Mouse (Mus musculus): ENCODE measurements around the gene Dffa.

Dffa gene

DNA sequence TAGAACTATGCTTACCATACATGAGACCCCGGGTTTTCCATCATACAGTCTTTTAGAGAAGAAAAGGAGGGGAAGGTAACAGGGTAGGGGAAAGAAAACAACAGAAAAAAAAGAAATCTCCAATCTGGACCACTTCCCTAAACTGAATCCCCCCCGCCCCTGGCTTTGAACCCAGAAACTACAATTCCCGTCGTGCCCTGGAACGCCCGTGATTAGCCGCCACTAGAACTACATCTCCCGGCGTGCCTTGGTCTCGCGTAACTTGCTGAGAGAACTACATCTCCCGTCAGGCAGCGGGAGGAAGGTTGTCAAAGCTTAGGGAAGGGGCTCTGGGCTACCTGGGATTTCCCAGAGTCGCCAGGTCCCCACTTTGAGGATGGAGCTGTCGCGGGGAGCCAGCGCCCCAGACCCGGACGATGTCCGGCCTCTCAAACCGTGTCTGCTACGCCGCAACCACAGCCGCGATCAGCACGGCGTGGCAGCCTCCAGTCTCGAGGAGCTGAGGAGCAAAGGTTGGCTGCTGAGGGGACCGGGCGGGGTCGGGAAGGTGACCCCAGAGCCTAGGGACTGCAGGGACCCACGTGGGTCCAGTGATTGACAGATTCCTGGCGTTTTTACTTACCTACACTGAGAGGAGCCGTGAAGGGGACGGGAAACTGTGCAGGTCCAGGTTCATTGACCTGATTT, at the start of gene Dffa:
Gene Dffa (plus strand): TSS at position 272 of the 687 bp plus-strand sequence.
- peak; percentile 71 to 94 for DNase-seq (ENCODE audit: low spot score in 2 of 2)

DNA sequence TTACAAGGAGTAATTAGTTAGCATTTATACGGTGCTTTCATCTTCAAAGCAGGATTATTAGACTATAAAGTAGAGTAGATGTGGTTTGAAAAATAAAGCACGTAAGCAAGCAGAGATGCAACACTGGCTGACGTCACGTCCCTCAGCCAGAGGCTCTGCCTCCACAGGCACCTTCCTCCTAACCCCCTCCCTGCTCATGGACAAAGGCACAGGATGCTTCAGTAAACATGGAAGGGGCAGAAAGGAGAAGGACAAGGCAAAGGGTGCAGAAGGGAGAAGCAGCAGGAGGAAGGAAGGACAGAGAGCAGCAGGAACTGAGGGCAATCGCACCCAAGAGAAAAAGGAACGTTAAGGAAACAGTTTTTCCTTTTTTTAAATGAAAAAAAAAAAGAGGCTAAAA, 48.1 kb upstream of the Dffa start:
- no peak for DNase-seq (ENCODE audit: low spot score in 2 of 2)

DNA sequence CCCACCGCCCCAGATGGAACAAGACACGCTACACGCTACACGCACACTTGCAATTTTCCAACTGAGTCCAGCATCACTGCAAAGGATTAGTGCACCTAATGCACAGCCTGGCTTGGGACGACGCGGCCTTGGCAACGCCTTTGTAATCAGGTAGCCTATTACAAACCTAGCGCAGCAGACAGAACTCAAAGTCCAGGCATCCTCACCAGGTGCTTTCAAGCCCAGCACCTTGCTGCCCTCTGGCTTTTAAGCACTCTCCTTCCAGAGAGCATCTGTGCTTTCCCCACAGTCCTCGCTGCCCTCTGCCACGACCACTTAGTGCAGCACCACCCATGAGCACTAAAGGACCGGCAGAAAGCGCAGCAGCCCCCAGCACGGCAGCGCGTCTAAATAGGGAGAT, 47.0 kb upstream of the Dffa start:
- DNase-seq (ENCODE audit: low spot score in 2 of 2), result no peak

DNA sequence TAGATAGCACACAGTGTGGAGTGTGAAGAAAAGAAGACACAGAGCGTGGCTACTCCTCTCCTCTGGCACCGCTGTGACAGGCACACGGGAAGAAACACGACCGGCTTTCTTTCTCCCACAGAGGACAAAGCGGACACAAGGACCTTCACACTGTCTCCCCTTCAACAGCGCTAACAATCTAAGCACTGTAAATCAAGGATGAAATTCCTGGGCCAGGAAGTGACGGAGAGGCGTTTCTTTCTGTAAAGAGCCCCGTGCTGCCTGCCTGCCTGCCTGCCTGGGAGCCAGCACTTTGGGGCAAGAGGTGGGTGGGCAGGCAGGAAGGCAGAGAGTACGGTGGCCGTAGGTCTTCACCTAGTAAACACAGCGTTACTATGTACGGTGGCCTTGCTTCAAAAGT, 46.5 kb upstream of the Dffa start:
- DNase-seq (ENCODE audit: low spot score in 2 of 2), result no peak

DNA sequence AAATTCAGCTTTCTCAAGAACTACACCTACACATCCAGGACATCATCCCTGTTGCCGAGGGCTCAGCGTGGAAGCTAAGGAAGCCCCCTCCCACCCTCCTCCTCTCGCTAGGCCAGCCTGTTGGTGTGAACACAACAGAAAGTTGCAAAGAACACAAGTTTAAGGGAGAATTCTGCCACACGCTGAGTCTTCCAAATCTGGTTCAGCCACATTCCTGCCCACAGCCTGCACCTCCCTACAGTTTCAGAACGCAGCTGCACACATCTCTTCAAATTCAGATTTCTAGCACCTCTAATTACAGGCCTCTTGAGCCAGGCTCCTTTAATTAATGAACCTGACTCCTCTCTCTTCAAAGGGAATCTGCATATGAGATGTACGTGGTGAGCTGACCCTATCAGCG, 45.6 kb upstream of the Dffa start:
- no peak for DNase-seq (ENCODE audit: low spot score in 2 of 2)

DNA sequence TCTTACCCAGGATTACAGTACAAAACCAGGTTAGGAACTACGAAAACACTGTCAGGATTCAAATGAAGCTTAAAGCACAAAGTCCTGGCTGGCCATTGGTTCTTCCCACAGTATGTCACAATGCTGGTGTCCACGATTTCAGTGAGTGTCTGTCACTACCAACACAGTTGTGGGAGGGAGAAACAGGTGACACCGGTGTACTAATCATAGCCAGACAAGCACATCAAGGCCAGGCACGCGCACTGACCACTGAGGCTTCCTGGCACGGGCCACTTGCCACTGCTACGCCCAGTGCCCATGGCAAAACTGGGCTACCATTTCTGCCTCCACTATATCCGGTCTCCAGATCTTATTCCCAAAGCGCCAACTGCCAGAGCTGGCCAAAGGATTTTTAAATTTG, 44.2 kb upstream of the Dffa start:
- no peak for DNase-seq (ENCODE audit: low spot score in 2 of 2)

DNA sequence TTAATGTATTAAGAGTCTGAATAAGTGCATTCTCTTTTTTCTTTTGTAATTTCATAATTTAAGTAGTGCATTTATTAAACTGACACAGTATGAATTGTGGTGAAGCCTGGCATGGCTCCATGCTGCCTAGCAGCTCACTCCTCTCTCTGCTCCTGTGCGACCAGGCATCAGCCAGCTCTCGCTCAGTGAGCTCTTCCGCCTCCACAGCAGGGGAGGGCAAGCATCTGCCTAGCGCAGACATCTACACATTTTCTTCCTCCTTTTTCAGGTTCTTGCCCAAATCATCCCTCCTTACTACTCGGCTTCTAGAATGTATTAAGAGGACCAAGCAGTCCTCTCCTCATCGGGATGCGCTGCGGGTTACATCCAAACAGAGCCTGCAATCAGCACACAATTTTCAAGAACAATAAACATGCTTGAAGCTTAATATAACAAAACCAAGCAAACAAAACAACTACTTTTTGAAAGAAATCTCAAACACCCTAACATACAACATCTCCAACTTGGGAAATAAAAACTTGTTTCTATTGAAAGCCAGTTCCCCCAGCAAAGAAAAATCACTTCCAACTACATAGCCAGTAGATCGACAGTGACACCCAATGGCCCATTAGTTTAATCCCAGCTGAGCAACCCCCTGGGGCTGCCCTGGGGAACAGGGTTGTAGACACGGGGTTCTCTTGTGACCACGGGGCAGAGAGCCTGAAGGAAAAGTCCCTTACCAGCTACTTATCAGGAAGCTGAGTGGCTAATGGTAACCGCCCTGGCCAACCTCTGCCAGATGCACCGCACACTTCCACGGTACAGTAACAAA, 43.1 kb upstream of the Dffa start:
- DNase-seq (ENCODE audit: low spot score in 2 of 2), result no peak

DNA sequence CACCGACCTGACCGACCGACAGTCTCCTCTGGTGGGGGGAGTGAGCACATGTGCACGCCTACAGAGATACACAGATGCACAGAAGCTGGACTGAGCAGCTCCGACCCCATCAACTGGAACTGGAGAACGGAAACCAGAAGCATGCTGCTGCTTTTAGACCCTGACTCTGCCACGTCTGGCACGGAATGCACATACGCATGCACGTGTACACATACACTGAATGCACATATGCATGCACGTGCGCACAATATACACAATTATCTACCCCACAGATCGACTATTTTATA, 42.6 kb upstream of the Dffa start:
- DNase-seq (ENCODE audit: low spot score in 2 of 2), result no peak

DNA sequence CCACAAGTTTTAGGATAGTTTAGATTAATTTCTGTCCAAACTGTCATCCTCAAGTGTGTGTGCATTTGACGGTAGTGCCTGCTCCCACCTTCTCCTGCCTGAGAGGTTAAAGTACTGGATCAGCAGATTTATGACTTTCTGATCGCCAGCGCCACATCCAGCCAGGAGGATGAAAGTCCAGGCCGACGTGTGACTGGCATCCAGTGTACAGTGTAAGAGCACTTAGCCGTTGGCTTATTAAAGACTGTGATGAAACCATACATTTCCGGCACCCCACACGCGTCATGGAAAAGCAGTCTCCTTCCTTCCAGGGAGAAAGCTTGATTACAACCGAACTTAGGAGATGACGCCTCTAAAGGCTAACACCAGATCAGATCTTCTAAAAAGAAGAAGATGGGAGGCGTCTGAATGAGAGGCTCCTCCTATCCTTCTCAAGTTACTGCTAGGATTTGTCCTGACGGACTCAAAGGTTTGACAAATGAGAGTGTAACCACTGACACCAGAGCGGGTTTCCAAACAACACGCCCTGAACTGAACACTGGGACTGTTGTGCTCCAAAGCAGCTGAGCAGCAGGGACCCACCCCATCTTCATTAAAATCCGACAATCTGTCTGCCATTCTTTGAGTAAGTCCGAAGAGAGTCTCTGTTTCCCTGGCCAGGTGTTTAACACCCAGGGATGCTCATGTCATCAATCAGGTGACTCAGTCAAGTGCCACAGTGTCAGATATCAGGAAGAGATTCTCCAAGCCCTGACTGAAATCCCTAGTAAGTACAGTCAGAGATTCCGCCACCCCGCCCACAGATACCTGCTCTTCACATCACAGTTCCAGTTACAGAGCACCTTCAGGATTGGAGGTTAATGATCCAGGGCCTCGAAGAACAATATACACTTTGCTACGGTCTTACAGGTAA, 41.3 kb upstream of the Dffa start:
- no peak for DNase-seq (ENCODE audit: low spot score in 2 of 2)

DNA sequence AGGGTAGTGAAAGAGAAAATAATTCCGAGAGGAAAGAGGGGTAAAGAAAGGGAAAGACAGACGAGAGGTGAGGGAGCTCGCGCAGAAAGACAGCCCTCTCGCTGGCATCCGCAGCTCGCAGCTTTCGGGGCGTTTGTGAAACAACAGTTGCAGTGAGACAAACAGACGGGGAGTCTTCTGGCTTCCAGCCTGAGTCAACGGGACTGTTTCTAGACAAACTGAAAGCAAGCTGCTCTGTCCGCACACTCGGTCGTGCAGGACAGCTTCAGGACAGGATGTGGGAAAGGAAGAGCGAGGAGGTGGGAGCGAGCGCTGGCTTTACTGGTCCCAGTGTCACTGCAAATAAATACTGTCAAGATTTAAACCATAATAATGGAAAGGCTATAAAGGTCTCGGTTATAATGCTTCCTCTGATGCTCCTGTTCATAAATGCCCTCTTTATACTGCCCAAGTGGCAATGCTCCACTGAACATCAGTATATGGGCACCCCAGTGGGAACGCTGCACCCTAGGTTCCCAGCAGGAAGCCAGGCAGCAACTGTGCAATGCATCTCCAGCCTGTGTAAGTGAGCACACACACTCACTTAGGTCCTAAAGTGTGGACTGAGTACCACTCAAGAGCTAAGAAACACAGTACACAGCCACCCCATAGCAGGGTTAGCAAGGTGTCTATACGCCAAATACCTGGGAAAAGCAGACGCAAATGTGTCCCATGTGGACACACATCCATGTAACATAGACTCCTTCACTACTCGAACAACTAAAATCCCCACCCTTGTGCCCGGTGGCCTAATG, 39.7 kb upstream of the Dffa start:
- DNase-seq (ENCODE audit: low spot score in 2 of 2), result no peak

DNA sequence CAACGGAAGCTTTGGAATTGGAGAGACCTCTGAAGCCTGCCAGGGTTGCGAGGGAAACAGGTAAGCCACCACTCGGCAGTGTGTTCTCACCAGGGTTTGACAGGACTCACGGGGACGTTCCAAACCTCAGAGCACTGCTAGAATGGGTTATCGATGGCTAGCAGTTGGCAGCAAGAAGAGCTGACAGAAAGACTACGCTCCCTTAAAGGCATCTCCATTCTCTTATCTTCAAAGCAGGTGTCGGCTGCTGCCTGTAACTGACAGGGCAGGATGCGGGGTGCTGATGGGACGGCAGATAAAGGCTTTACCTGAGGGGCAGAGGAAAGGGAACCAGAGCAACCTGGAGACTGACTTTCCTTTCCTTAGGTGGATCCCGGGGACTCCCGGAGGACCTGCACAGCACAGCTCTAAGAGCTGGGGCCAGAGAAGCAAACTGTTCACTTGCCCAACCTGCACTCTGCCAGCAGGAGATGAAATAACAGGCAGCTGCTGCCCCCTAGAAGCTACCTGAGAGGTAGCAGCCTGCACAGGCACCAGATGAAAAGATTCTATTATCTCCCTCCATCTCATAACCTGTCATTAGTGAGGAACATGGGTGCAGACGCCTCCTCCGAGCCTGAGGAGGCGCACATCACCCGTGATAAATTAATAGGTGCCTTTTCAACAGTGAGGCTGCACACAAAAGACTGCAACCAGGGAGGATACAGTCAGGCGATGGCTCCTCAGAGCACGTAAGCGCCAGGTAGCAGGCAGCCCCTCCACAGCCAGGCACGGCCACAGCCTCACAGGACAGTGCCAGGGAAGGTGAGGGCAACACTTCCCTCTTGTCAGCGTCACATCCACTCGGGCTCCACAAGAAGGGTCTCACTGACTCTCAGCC, 37.0 kb upstream of the Dffa start:
- no peak for DNase-seq (ENCODE audit: low spot score in 2 of 2)

DNA sequence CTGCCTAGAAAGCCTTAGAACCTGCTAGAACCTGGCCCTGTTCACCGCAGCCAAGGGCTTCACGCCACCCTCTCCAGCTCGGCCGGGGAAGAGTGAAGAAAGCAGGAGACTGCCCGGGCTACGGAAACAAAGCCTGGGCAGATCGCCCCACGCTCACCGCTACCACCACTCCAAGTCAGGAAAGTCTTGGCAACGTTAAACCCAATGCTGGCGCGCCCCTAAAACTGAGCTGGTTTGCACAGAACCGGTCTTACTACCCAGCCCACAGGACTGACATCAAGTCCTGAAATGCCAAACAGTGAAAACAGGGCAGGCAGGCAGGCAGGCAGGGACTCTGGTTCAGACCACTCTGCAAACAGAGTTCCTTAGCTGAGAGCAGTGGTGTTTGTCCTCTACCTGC, 28.9 kb upstream of the Dffa start:
- DNase-seq (ENCODE audit: low spot score in 2 of 2), result no peak

DNA sequence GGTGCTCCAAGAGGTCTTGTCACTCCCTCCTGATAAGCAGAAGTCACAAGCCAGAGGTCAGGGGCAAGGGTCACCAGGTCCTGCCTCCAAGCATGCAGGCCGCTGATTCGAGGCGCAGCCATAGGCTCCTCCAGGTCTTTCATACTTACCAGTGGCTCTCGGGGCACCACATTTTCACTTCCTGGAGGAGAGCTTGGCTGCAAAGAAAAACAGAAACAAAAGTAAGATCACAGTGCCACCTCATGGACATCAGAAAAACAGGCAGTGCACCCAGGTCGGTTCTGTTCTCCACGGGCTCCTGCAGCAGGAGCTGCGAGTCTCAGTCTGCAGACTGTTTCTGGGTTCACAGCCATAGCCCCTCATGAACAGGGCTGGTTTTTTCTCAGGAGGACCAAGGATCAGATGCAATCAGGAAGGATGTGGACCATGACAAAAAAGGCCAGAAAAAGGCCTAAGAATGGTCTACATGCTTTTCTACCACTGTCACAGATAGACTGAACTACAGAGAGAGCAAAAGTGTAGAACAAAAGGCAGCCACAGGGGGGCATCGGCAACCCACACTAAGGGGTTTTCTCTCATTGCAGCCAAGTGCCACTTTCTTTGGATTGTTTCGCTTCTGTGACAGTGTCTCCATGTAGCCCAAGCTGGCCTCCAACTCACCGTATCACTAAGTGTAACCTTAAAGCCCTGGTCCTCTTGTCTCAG, 27.9 kb upstream of the Dffa start:
- DNase-seq (ENCODE audit: low spot score in 2 of 2), result peak; percentile 52 to 84

DNA sequence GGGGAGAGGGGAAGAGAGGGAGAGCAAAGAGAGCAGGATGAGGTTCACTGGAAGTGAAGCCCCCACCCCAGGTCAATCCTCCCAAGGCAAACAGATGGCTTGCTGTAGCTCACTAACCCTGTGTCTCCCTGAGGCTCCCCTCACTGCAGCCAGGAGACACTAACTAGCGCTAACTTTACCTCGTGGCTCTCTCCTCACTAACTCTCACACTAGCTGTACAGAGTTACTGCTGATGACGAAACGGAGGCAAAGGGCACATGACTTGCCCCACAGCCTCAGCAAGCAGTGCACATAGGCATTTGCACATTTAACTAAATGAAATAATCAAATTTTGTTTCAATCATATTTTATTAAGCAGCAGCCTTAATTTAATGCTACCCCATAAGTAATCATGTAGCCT, 25.7 kb upstream of the Dffa start:
- DNase-seq (ENCODE audit: low spot score in 2 of 2), result no peak

DNA sequence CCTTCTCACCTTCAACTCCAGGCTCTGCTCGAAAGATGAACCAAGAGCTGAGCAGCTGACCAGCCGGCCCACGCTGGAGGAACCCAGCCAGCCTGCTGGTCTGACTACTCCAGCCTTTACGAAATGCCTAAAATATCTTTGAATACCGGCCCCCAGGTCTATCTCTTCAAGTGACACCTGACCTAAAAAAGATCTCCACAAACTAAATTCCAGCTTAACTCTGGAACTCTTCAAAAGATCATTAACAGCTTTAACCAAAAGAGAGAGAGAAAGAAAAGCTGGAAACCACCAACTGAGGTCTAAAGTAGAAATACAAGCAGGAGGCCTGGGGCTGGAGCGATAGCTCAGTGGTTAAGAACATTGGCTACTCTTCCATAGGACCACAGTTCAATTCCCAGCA, 24.3 kb upstream of the Dffa start:
- no peak for DNase-seq (ENCODE audit: low spot score in 2 of 2)

DNA sequence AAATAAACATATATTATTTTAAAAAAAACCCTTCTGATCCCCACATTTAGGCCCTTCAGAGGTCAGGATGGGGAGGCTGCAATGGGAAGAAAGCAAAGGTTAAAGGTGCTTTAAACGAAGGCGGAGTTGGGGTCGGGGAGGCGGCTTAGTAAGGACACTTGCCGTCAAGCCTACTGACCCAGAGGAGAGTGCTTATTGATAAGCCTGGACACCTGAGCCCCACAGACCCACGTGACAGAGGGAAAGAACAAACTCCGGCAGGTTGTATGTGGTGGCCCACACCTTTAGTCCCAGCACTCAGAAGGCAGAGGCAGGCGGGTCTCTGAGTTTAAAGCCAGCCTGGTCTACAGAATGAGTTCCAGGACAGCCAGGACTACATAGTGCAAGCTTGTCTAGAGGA, 23.8 kb upstream of the Dffa start:
- DNase-seq (ENCODE audit: low spot score in 2 of 2), result no peak

DNA sequence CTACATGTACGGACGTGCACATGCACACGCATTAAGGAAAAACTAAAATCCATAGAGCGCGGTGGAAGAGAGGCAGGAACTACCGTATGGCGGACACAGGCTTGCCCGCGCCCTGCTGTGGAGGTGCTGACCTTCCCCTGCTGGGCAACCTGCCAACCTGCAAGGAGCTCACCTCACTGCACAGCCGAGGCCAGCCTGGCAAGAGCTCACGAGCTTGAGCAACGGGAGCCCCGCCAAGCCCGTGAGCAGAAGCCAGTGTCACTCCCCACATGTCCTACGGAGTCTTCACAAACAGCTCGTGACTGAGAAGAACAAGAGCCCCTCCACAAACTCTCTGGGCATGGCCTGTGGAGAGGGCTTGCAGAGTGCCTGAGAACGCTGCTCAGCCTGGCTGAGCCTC, 22.4 kb upstream of the Dffa start:
- DNase-seq (ENCODE audit: low spot score in 2 of 2), result no peak

DNA sequence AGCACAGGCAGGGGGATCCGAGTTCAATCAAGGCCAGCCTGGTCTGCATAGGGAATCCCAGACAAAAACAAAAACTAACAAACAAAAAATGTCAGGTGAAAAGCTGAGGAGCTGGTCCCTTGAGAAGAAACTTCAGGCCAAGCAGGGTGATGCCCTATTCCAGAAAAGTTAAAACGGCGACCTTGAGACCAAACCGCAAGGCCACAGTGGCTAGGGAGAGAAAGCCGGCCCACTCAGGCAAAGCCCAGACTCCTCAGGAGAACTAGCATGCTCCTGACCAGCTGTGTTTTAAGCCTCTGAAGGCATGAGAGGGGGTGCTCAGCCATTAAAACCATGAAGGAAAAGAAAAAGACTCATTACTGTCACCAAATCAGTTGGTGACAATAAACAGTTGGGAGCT, 18.6 kb upstream of the Dffa start:
- DNase-seq (ENCODE audit: low spot score in 2 of 2), result no peak

DNA sequence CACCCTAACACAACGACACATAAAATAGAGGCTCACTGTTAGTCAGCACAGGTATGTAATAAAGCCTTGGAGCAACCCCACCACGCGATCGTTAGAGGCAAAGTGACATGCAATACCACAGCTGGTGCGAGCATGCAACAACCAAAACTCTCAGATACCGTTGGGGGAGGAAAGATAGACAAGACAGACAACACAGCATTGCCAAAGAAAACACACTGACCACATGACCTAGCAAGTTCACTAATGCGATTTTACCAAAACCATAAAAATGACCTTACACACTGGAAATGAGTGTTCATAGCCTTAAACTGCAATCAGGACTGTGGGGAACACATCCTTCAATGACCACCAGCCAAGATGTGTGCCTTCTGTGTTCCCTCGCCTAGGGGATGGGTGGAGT, 12.6 kb upstream of the Dffa start:
- DNase-seq (ENCODE audit: low spot score in 2 of 2), result no peak

DNA sequence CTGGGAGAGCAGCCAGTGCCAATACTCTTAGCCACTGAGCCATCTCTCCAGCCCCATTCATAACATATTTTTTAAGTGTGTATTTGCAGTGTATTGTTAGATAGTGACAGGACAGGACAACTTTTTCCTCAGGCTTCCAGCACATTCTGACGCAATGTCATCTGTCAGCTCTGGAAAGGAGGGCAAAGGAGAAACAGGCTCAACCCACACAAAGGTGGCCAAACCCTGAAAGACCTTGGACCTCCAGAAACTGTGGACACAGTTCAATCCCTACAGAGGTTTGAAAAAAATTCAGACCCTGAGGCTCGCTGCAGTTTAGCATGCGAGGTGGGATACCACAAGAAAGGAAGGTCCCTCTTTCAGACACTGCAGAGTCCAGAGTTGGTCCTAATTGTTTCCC, 6.0 kb upstream of the Dffa start:
- DNase-seq (ENCODE audit: low spot score in 2 of 2), result no peak

All from left cerebral cortex, adult 9 months (tissue).